Mouse (Mus musculus): ENCODE measurements around the gene Pcnx.

DNA sequence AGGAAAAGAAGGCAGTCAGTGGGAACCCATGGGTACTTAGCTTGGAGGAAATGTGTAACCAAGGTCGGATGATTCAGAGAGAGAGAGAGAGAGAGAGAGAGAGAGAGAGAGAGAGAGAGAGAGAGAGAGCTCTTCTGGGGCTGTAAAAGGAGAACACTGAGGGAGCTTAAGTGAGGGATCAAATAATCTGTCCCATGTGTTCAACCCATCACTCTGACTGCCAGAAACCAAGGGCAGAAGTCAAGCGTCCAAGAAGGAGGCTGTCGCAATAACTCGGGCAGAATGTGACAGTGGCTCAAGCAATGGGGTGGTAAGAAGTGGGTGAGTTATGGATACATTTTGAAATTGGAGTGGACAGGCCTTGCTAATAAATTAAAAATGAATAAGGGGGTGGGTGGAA is 37.6 kb upstream of the Pcnx start:
- TF ChIP-seq POLR2A (IDR thresholded peaks at IDR 0.05; ENCODE audit: low read depth, low read length) = no peak
- no peak for TF ChIP-seq CTCF (IDR thresholded peaks at IDR 0.05; ENCODE audit: extremely low read depth, insufficient read length, insufficient replicate concordance, low read depth, low read length)
